Mouse (Mus musculus) liver, embryonic 16.5 days (tissue): ENCODE results near the gene Mafg. TPM values are rescaled to one million over a fixed set of nuclear protein-coding genes. Genes with fewer than 3 reads are reported as not detected.

Experiments
- ATAC-seq: fragments of 200-750 bp; cut with Nextera tagmentation; 2 replicates; pipeline ENCODE4 v1.8.0; 2017; ENCODE audit warnings: low read depth, mild to moderate bottlenecking, moderate number of reproducible peaks, moderate library complexity
- H3K27ac ChIP-seq: fragments of 300-500 bp; sonication (generic); 2 replicates; pipeline ENCODE4 v1.5.1; 2014; ENCODE audit warnings: mild to moderate bottlenecking, low read length
- H3K27me3 ChIP-seq: fragments of 300-500 bp; sonication (generic); 2 replicates; pipeline ENCODE4 v1.6.1; 2014; ENCODE audit warnings: low read depth, low read length, mixed read lengths; ENCODE audit not compliant: control insufficient read depth, insufficient read depth
- H3K36me3 ChIP-seq: fragments of 300-500 bp; sonication (generic); 2 replicates; pipeline ENCODE4 v1.6.1; 2014; ENCODE audit warnings: mild to moderate bottlenecking; ENCODE audit not compliant: control insufficient read depth, insufficient read depth
- H3K4me1 ChIP-seq: fragments of 300-500 bp; sonication (generic); 2 replicates; pipeline ENCODE4 v1.6.1; 2014; ENCODE audit warnings: low read depth, low read length, mixed read lengths; ENCODE audit not compliant: control insufficient read depth
- H3K4me2 ChIP-seq: fragments of 300-500 bp; sonication (generic); 2 replicates; pipeline ENCODE4 v1.6.1; 2014; ENCODE audit warnings: low read depth, low read length, mixed read lengths
- H3K4me3 ChIP-seq: fragments of 300-500 bp; sonication (generic); 2 replicates; pipeline ENCODE4 v1.5.1; 2014; ENCODE audit warnings: low read depth, mild to moderate bottlenecking, low read length
- H3K9ac ChIP-seq: fragments of 300-500 bp; sonication (generic); 2 replicates; pipeline ENCODE4 v1.6.1; 2014; ENCODE audit warnings: low read depth, low read length
- H3K9me3 ChIP-seq: fragments of 300-500 bp; sonication (generic); replicated peaks from 2 replicates; pipeline ENCODE4 v1.6.1; 2016; ENCODE audit warnings: low read length; ENCODE audit not compliant: control insufficient read depth
- WGBS: fragments of 180-500 bp; shearing (Covaris S2); extraction: QIAGEN DNeasy Blood & Tissue Kit; methylation state at CpG from one replicate; pipeline ENCODE4 v1.1.7; 2014; ENCODE audit not compliant: insufficient replicate concordance; 5-methylcytosine and 5-hydroxymethylcytosine counted together
- polyA plus RNA-seq: library from polyadenylated mRNA; unstranded; fragments of >200 nt; fragmentation: Nextera tagmentation; extraction: Ambion mirVana; gene quantifications from 2 replicates; pipeline ENCODE4 v1.2.1, GENCODE M21; 2015

Mafg gene
- polyA plus RNA-seq, 1 experiment from 2014 or later, result 30.9 TPM

GRCm38 (mm10) chr11:120627468-120628300 is 5.7 kb downstream of the Mafg start:
- no peak for ATAC-seq
- whole genome bisulfite sequencing, result 40% methylated on average over 22 of the region's 22 CpGs
- H3K4me2 ChIP-seq, result peak overlapping the region; percentile 42
- peaks cover 13% of the 10 kb centered on the region for H3K36me3 ChIP-seq
- 0 out of 2 replicates have a peak overlapping the region, but pooled peaks have one; percentile 1 for H3K9ac ChIP-seq
- no peaks in the 10 kb centered on the region for H3K9me3 ChIP-seq
- H3K27me3 ChIP-seq, result no peaks in the 10 kb centered on the region
- peak overlapping the region; percentile 19; the same call in 1 of the 2 replicates for H3K4me3 ChIP-seq
- peaks cover 78% of the 10 kb centered on the region for H3K4me1 ChIP-seq
- H3K27ac ChIP-seq, result peak overlapping the region; percentile 31; the same call in 1 of the 2 replicates

- peaks cover 18% of the 10 kb centered on the region for H3K36me3 ChIP-seq
- no peak for ATAC-seq
- WGBS, result 80% methylated on average over 11 of the region's 11 CpGs
- no peak overlapping the region for H3K4me2 ChIP-seq
- no peak overlapping the region for H3K4me3 ChIP-seq
- no peak overlapping the region for H3K27ac ChIP-seq
- H3K4me1 ChIP-seq, result peaks cover 73% of the 10 kb centered on the region
- no peaks in the 10 kb centered on the region for H3K27me3 ChIP-seq
- H3K9ac ChIP-seq, result no peak overlapping the region
- H3K9me3 ChIP-seq, result no peaks in the 10 kb centered on the region
Observed at GRCm38 (mm10) chr11:120626785-120627467, 6.5 kb downstream of the Mafg start.

GRCm38 (mm10) chr11:120625152-120625775 is 8.1 kb downstream of the Mafg start, which contains the start of gene Sirt7:
TSS of gene Sirt7 (minus strand) at chr11:120625240.
- Histone ChIP-seq H3K4me2 (peak within 1 kb of the TSS; percentile 79), H3K27ac (peak within 1 kb of the TSS; percentile 92), H3K4me3 (peak within 1 kb of the TSS; percentile 90), H3K4me1 (peaks cover 57% of the 10 kb centered on the region), H3K36me3 (peaks cover 32% of the 10 kb centered on the region), H3K9me3 (no peaks in the 10 kb centered on the region), H3K9ac (peak within 1 kb of the TSS; percentile 91), H3K27me3 (no peaks in the 10 kb centered on the region)
- WGBS, result 9% methylated on average over 5 of the region's 5 CpGs
- ATAC-seq, result no peak

- peaks cover 37% of the 10 kb centered on the region for H3K36me3 ChIP-seq
- peak overlapping the region; percentile 91 for H3K9ac ChIP-seq
- H3K4me3 ChIP-seq, result peak overlapping the region; percentile 90
- H3K4me1 ChIP-seq, result peaks cover 52% of the 10 kb centered on the region
- peak overlapping the region; percentile 79 for H3K4me2 ChIP-seq
- H3K27ac ChIP-seq, result peak overlapping the region; percentile 92
- no peaks in the 10 kb centered on the region for H3K9me3 ChIP-seq
- ATAC-seq, result peak; percentile 62
- WGBS, result under 1% methylated on average over 51 of the region's 53 CpGs
- H3K27me3 ChIP-seq, result no peaks in the 10 kb centered on the region
Observed at GRCm38 (mm10) chr11:120624680-120625111, 8.7 kb downstream of the Mafg start.

GRCm38 (mm10) chr11:120623961-120624679 is 9.3 kb downstream of the Mafg start:
- ATAC-seq, result peak; percentile 80
- H3K4me1 ChIP-seq, result peaks cover 46% of the 10 kb centered on the region

GRCm38 (mm10) chr11:120622805-120623204 is 10.6 kb downstream of the Mafg start:
- no peaks in the 10 kb centered on the region for H3K27me3 ChIP-seq
- ATAC-seq, result no peak
- H3K36me3 ChIP-seq, result peaks cover 49% of the 10 kb centered on the region
- 87% methylated on average over 6 of the region's 6 CpGs for WGBS
- H3K9me3 ChIP-seq, result no peaks in the 10 kb centered on the region
- no peak overlapping the region for H3K9ac ChIP-seq
- no peak overlapping the region for H3K4me2 ChIP-seq
- H3K4me1 ChIP-seq, result peaks cover 48% of the 10 kb centered on the region
- no peak overlapping the region for H3K27ac ChIP-seq
- H3K4me3 ChIP-seq, result no peak overlapping the region

More at GRCm38 (mm10) chr11:120623961-120624679, 9.3 kb downstream of the Mafg start:
- peak overlapping the region; percentile 90 for H3K4me3 ChIP-seq
- no peaks in the 10 kb centered on the region for H3K9me3 ChIP-seq
- peak overlapping the region; percentile 79 for H3K4me2 ChIP-seq
- no peaks in the 10 kb centered on the region for H3K27me3 ChIP-seq
- peak overlapping the region; percentile 92 for H3K27ac ChIP-seq
- H3K9ac ChIP-seq, result peak overlapping the region; percentile 91
- peaks cover 42% of the 10 kb centered on the region for H3K36me3 ChIP-seq
- WGBS, result 10% methylated on average over 29 of the region's 30 CpGs

- Histone ChIP-seq H3K27me3 (no peaks in the 10 kb centered on the region), H3K9ac (no peak overlapping the region), H3K36me3 (peaks cover 47% of the 10 kb centered on the region), H3K27ac (no peak overlapping the region), H3K4me2 (no peak overlapping the region), H3K4me1 (peaks cover 44% of the 10 kb centered on the region), H3K4me3 (no peak overlapping the region), H3K9me3 (no peaks in the 10 kb centered on the region)
- no peak for ATAC-seq
- 88% methylated on average over 14 of the region's 14 CpGs for WGBS
Observed at GRCm38 (mm10) chr11:120620195-120620594, 13.2 kb downstream of the Mafg start.
